Mouse (Mus musculus) retina, adult 2 months (tissue): ENCODE results near the gene Pigm.

Experiments
- DNase-seq: peaks from one replicate; pipeline ENCODE4 v3.0.0-alpha.2; 2012; ENCODE audit warnings: low read depth, low spot score

The Pigm gene

GRCm38 (mm10) chr1:172352001-172352400 is 24.3 kb upstream of the Pigm start:
- DNase-seq = no peak

- DNase-seq = no peak
These were observed 23.9 kb upstream of the Pigm start for GRCm38 (mm10) chr1:172352453-172352852.

- no peak for DNase-seq
These were observed 21.0 kb upstream of the Pigm start for GRCm38 (mm10) chr1:172355336-172355735.

- no peak for DNase-seq
These were observed 18.8 kb upstream of the Pigm start for GRCm38 (mm10) chr1:172357550-172357949.

GRCm38 (mm10) chr1:172358341-172358740 is 18.0 kb upstream of the Pigm start:
- DNase-seq = no peak

GRCm38 (mm10) chr1:172364684-172365083 is 11.7 kb upstream of the Pigm start:
- no peak for DNase-seq

- no peak for DNase-seq
These were observed 7.5 kb upstream of the Pigm start for GRCm38 (mm10) chr1:172368768-172369418.

GRCm38 (mm10) chr1:172376758-172377458 is 562 bp downstream of the Pigm start:
- DNase-seq = no peak

GRCm38 (mm10) chr1:172380066-172380465 is 3.7 kb downstream of the Pigm start:
- no peak for DNase-seq

- no peak for DNase-seq
These were observed 5.7 kb downstream of the Pigm start for GRCm38 (mm10) chr1:172382090-172382489.

- no peak for DNase-seq
These were observed 10.9 kb downstream of the Pigm start for GRCm38 (mm10) chr1:172387246-172387645.

- no peak for DNase-seq
These were observed 14.4 kb downstream of the Pigm start for GRCm38 (mm10) chr1:172390769-172391168.

GRCm38 (mm10) chr1:172391807-172392581 is 15.6 kb downstream of the Pigm start:
- no peak for DNase-seq

GRCm38 (mm10) chr1:172392643-172393170 is 16.4 kb downstream of the Pigm start:
- no peak for DNase-seq

GRCm38 (mm10) chr1:172393739-172394138 is 17.4 kb downstream of the Pigm start:
- DNase-seq = no peak

- no peak for DNase-seq
These were observed 20.8 kb downstream of the Pigm start for GRCm38 (mm10) chr1:172396996-172397752.

- DNase-seq = no peak
These were observed 29.8 kb downstream of the Pigm start for GRCm38 (mm10) chr1:172406077-172406706.

- peak; percentile 25 for DNase-seq
These were observed 32.6 kb downstream of the Pigm start for GRCm38 (mm10) chr1:172408996-172409395.

GRCm38 (mm10) chr1:172409431-172409830 is 33.1 kb downstream of the Pigm start:
- no peak for DNase-seq

- DNase-seq = no peak
These were observed 34.5 kb downstream of the Pigm start for GRCm38 (mm10) chr1:172410806-172411205.

- peak; percentile 38 for DNase-seq
These were observed 35.9 kb downstream of the Pigm start for GRCm38 (mm10) chr1:172412204-172412603.
